Mouse (Mus musculus): ENCODE measurements around the gene Kctd3. TPM values are rescaled to one million over a fixed set of nuclear protein-coding genes. Genes with fewer than 3 reads are reported as not detected.
"Not testable (repeated sequence)": the region's sequence is repeated elsewhere in the genome, so short reads cannot be mapped to it uniquely, and the experiment has no call there.

Gene Kctd3
- total RNA-seq (2015) (6.2 and 7.5 TPM in 2 replicates), total RNA-seq (2017) (8.3 and 17.5 TPM in 2 replicates)

DNA sequence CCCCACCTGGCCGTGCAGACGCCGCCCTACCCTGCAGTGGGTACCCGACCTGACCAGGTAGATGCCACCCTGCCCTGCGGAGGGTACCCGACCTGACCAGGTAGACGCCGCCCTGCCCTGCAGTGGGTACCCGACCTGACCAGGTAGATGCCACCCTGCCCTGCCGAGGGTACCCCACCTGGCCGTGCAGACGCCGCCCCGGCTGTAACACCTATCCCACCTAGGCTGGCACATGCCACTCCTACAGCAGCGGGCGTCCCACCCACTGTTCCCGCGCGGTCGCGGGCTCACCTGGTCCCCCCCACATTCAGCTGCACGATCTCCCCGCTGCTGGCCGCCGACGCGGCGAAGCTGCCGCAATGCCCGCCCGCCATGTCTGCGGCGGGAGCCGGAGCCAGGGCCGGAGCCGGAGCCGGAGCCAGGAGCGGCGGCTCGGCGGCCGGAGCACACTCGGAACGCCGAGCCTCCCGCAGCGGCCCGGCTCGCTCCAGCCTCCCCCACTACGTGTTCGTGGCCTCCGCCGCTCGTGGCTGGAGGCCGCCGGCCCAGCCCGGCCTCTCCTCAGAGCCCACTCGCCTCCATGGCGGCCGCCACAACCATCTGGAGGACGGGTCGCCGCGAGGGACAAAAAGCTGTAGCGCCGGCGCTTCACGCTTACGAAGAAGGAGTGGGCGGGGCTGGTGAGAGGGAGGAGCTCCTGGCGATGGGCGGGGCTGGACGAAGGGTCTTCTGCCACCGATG lies at the start of gene Kctd3:
Gene Kctd3, minus strand, starts transcription at position 603 of the 741 bp plus-strand sequence.
- ATAC-seq (ENCODE audit: poor library complexity, severe bottlenecking), result peak; percentile 97

- no peak for ATAC-seq (ENCODE audit: poor library complexity, severe bottlenecking)
Observed at GRCm38 (mm10) chr1:189057425-189057824, 49.8 kb upstream of the Kctd3 start.

DNA sequence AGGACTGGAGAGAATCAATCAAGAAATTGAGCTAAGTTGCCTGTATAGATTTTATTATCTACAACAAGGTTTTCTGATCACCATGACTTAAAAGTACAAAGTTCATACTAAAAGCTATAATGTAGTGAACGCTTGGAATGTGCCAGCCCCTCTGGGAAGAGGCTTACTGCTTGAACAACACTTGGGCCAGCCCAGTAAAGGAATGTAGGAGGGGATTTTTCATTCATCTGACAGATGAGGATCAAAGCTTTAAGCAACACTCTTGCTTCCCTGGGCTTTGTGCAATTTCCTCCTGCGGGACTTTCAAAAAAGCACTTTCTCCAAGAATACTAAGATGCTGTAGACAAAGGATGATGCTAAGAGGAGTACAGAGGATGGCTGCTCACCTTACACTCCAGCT lies 48.3 kb upstream of the Kctd3 start:
- no peak for ATAC-seq (ENCODE audit: poor library complexity, severe bottlenecking)

DNA sequence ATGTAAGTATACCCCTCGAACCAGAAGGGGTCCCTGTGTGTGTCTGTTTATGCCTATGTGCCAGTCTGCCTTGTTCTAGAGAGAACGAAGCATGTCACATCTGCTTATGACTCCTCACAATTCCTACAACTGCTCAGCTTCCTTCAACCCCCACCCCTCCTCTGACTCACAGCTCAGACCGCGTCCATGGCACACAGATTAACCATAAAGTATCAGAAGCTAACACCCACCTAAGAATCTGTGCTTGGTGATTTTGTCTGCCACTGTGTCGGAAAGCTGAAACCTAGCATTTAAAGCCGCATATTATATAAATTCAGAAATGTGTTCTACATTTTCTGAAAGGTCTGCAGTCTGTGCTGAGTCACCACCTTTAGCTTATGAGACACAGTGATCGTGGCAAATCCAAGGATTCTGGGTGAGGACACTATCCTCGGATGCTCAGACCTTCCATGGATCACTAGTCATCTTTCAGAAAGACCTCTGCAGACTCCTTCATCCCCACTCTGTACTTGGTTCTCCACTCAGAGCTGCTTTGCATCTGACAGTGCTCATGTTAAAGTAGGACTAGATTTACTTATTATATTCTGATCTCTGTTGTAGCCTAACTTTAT lies 47.4 kb upstream of the Kctd3 start:
- ATAC-seq (ENCODE audit: poor library complexity, severe bottlenecking), result no peak

GRCm38 (mm10) chr1:189054191-189054590 lies 46.5 kb upstream of the Kctd3 start:
- no peak for ATAC-seq (ENCODE audit: poor library complexity, severe bottlenecking)

DNA sequence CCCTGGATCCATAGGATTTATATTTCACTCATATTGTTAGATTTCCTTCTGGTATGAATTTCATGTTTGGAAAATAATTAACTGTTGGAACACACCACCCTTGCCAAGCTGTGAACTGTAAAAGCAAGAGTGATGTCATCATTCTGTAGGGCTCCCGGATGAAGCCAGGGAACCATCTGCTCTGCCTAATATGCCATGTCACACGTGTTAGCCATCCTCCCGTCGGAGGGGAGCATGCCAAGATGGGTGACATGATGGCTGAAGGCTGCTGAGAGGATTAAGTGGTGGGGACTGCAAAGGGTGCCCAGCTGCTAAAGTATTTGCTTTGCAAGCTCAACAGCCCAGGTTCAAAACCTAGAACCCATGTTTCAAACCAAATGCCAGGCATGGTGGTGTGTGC lies 44.5 kb upstream of the Kctd3 start:
- no peak for ATAC-seq (ENCODE audit: poor library complexity, severe bottlenecking)

- ATAC-seq (ENCODE audit: poor library complexity, severe bottlenecking), result no peak
Observed at GRCm38 (mm10) chr1:189050122-189050521, 42.5 kb upstream of the Kctd3 start.

DNA sequence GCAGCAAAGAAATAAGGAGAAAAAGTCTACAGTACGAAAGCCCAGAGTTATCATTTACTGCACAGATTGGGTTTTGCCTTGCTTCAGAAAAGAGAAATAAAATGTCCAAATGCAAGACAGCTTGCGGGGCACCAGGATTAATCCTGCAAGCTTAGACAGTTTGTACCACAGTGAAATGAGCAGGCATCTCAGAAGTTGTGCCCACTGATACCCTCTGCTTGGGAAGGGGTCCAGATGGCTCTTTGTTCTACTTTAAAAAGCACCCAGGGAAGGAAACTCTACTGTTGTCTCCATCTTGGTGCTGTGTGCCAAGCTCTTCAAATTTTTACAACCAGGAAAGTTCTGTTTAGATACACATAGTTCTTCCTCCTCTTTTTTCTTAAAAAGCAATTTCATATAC lies 40.7 kb upstream of the Kctd3 start:
- ATAC-seq (ENCODE audit: poor library complexity, severe bottlenecking), result no peak

GRCm38 (mm10) chr1:189047918-189048317 lies 40.3 kb upstream of the Kctd3 start:
- ATAC-seq (ENCODE audit: poor library complexity, severe bottlenecking), result no peak

DNA sequence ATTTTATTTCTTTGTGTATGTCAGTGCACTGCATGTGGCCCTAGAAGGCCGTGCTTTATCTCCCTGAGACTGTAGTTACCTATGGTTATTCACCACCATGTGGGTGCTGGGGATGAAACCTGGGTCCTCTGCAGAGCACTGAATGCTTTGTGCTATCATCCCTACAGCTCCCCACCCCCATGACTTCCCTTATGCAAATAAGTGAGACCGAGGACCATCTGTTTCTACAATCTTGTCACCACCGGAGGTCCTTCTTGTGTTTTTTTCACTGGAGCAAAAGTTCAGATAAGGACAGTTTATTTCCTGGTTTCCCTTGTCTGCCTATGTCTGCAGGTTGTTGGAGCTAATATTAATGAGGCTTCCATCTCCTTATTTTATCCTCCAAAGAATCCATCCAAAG lies 39.2 kb upstream of the Kctd3 start:
- ATAC-seq (ENCODE audit: poor library complexity, severe bottlenecking), result no peak

DNA sequence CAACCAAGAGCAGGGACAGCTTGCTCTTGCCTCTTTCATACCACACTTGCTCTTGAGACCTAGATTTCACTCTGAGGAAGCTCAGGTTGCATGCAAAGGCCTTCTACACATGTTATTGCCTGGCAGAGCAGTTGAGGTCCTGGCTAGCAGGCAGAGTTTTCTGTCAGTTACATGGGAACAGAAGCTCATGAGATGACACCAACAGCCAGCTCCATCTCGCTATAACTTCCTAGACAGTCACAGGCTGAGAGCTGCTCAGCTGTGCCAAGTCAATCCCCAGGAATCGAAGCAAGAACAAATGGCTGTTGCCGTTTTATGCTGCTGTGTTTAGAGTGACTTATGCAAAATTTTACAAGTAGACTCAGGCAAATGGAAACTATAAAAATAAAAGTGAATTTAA lies 38.7 kb upstream of the Kctd3 start:
- ATAC-seq (ENCODE audit: poor library complexity, severe bottlenecking), result no peak

DNA sequence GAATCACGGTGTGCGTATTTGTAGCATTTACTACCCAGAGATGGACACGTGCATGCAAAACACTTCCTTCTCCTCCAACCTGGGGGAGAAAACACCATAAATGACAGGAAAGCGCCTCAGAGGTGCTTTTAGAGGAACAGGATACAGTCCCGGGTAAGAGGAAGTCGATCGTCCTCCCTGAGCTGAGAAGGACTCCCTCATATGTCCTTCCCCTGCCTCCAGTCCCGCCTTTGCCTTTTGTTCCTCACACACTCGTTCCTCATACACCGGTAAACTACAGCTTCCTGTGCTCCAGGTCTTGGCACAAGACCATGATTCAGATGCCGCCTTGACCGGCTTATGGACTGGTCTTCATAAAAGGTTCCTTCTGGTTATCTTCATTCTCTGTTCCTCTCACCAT lies 33.6 kb upstream of the Kctd3 start:
- ATAC-seq (ENCODE audit: poor library complexity, severe bottlenecking), result no peak

DNA sequence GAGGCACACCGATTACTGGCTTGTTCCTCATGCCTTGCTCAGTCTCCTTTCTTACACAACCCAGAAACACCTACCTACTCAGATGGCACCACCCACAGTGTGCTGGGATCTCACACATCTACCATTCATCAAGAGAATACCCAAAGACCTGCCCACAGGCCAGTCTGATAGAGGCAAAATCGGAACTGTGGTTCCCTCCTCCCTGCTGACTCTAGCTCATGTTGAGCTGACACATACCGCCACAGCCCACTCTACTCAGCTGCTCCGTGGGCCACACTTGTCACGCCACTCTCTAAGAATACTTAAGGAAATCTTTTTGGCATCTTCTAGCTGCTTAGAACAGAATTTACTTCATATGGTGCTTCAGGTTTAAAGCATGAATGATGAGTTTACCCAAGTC lies 31.7 kb upstream of the Kctd3 start:
- ATAC-seq (ENCODE audit: poor library complexity, severe bottlenecking), result no peak

DNA sequence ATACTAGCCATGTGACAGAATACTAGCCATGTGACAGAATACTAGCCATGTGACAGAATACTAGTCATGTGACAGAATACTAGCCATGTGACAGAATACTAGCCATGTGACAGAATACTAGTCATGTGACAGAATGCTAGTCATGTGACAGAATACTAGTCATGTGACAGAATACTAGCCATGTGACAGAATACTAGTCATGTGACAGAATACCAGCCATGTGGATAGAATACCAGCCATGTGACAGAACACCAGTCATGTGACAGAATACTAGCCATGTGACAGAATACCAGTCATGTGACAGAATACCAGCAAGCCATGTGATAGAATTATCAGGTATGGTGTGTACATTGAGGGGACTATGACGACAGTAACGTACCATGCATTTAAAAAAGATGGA lies 25.2 kb upstream of the Kctd3 start:
- ATAC-seq (ENCODE audit: poor library complexity, severe bottlenecking), result not testable (repeated sequence)

DNA sequence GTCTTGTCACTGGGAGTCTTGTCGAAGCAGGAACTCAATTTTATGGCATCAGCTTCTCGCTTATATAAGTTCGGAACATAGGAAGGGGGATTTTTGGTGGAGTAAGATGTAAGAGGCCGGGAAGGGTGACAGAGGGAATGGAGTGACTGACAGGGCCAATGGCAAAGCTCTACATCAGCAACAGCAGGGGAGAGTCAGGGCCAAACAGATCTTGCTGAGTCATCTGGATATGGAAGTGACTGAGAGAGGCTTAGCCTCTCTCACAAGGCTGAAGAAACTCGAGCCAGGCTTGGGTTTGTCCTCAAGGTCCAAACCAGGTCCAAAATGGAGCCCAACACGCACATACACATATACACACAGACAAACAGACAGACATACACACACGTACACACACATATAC lies 23.3 kb upstream of the Kctd3 start:
- no peak for ATAC-seq (ENCODE audit: poor library complexity, severe bottlenecking)

DNA sequence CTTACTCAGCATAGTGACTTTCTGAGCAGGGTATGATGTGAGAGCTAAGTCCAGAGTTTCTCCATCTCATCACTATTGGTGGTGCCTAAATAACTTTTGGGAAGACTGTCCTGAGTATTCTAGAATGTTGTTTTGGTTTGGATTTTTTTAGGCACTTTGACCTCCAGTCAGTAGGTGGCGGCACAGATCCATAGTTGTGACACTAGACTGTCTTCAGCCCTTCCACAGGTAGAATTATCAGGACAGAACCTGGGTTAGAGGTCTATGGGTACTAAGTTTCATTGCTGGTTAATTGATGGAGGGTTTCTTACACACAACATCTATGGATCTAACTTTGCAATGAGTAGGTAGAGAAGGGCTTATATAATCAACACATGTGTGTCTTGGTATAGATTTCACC lies 20.6 kb upstream of the Kctd3 start:
- ATAC-seq (ENCODE audit: poor library complexity, severe bottlenecking), result no peak

DNA sequence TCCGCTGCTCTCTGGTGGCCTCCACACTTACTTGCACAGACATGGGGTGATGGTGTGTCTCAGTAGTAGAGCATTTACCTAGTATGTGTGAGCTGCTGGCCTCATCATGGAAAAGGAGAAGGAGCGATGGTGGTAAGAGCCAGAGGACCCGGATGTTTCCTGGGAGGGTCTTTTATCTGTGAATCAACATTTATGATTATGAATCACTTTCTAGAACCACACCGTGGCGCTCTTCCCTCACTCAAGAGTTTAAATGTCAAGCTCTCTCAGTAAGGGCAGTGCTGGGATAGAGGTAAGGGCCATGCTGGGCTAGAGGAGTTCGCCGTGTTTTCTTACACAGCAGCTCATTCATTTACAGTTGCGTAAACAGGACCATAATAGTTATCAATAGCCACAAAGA lies 19.2 kb upstream of the Kctd3 start:
- no peak for ATAC-seq (ENCODE audit: poor library complexity, severe bottlenecking)

GRCm38 (mm10) chr1:189023701-189024080 lies 16.1 kb upstream of the Kctd3 start:
- ATAC-seq (ENCODE audit: poor library complexity, severe bottlenecking), result no peak

GRCm38 (mm10) chr1:189022925-189023700 lies 15.5 kb upstream of the Kctd3 start:
- peak; percentile 33 for ATAC-seq (ENCODE audit: poor library complexity, severe bottlenecking)

DNA sequence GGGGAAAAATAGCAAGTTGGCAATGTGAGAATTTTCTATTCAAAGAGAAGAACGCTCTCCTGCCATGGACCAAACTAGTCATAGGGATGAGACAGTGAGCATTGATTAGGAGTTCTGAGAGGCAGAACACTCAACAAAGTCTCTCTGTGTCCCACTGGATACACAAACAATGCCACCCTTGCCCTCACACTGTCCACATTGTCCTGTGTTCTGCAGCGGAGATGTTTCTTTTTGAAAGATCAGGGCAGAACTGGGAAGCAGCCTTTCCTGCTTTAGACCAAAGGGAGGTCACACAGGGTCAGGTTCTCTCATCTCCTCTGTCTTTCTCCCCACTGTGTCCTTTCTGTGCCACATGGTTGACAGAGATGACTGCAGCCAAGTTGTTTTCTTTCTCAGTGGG lies 7.7 kb upstream of the Kctd3 start:
- no peak for ATAC-seq (ENCODE audit: poor library complexity, severe bottlenecking)

GRCm38 (mm10) chr1:189013587-189013921 lies 5.9 kb upstream of the Kctd3 start:
- no peak for ATAC-seq (ENCODE audit: poor library complexity, severe bottlenecking)

Measured in megakaryocyte, adult 5-6 weeks (primary cell).